Mouse (Mus musculus): ENCODE measurements at regions not wholly inside any gene's neighbourhood (a gene's known extent, or its start where the extent isn't known, plus 50 kb on each side); places are given as distances from the start of the nearest gene placed in this dataset.

DNA sequence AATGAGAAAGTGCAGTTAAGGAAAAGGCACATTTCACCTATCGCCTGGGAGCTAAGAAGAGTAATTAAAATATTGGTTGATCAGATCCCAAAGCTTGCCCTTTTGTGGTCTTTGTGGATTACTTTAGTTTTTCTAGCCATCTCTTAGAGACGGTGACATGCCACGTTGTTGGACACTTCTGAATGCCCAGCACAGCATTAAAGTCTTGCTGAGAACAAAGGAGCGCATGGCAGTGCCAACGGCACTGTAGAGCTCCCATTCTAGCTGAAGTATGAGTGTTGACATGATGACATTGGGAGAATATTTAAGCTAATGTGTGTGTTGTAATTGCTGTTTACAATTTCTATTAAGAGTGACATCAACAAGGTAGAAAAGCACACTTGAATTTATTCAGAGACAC, 424.6 kb downstream of the Ptprc start:
- no peak for DNase-seq

GRCm38 (mm10) chr1:137746129-137746528, 429.4 kb downstream of the Ptprc start:
- DNase-seq: no peak

GRCm38 (mm10) chr1:137738157-137738851, 437.2 kb downstream of the Ptprc start:
- no peak for DNase-seq

- no peak for DNase-seq
Measured at GRCm38 (mm10) chr1:137703882-137704281, 471.6 kb downstream of the Ptprc start.

GRCm38 (mm10) chr1:137698876-137699275, 476.6 kb downstream of the Ptprc start:
- no peak for DNase-seq

GRCm38 (mm10) chr1:137697289-137697688, 478.2 kb downstream of the Ptprc start:
- DNase-seq: no peak

- no peak for DNase-seq
Measured at GRCm38 (mm10) chr1:137696796-137697195, 478.7 kb downstream of the Ptprc start.

DNA sequence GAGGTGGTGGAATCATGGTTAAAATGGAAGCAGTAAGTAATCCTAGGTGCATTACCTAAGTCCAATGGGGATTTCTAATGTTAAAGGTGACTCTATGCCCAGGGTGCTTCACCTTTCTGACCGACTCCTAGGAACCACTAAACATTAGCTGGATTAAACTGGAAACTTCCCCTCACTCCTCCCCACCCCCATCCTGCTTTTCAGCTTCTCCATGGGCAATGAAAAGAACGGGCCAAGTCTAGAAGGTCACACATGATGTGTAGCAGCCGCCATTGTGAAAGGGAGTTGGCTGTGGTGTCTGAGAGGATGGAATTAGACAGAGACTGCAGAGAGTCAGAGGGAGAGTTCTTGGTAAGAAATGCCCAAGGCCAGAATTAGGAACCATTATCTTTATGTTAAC, 479.8 kb downstream of the Ptprc start:
- no peak for DNase-seq

DNA sequence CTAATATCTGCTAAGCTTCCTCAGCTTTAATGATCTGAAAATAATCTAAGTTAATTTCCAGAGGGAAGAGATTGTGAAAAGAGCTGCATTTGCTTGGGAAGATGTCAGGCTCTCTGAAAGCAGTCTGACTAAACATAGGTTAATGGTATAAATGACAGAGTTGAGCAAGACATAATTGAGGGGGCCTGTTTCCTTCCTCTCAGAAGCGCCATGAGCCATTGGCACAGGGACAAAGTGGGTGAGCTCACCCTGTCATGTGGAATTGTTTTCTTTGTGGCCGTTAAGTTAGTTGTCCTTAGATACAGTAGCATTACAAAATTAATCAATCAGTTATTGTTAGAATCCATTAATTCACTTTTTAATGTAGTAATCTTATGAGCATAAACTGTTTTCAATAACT, 483.0 kb downstream of the Ptprc start:
- DNase-seq: no peak

DNA sequence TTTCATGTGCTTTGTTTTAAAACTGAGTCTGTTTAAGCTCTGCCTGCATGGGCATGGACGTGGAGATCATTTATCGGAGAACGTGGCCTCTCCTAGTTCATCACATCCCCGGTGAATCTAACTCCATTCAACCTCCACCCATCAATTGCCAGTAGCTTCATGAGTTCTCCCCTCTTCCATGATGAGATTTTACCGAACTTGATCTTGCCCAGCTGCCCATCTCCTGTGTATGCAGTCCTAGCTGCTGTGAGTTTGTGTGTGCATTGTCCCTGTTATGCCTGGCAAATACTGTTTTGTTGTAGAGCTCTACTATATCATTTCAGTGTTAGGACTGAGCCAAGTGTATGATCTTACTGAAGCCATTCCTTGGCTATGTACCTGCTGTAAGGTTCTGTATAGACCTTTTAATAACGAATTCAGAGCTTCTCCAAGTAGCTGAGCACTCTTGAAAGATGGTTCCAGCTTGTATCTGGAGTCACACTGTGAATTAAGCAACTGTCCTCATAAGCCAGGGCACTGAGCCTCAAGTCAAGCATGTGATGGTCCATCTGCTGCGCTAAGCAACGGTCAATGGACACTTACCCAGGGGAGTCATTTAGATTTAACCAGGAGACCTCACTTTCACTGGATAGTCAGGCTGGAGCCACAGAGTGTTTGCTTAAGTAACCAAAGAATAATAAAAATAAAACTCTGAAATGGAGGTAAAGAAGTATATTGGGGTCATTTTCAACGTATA, 484.5 kb downstream of the Ptprc start:
- DNase-seq: no peak

GRCm38 (mm10) chr1:137670650-137671049, 504.9 kb downstream of the Ptprc start:
- no peak for DNase-seq

DNA sequence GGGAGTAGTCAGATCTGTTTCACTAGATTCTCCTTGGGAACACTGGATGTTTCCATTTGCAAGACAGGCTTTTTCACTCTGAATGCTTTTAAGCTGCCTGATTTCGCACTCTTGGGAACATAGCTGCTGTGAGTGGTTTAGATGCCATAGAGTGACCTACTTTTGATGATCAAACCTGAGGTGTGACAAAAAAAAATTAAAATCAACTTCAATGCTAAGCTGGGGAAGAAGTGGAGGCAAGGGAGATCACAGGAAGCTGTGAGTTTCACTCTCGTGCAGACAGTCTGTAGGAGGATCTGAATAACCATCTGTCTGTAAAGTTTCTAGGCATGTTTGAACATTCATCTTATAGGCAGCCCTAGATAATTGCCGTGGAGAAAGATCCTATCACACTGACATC, 505.7 kb downstream of the Ptprc start:
- DNase-seq: no peak

DNA sequence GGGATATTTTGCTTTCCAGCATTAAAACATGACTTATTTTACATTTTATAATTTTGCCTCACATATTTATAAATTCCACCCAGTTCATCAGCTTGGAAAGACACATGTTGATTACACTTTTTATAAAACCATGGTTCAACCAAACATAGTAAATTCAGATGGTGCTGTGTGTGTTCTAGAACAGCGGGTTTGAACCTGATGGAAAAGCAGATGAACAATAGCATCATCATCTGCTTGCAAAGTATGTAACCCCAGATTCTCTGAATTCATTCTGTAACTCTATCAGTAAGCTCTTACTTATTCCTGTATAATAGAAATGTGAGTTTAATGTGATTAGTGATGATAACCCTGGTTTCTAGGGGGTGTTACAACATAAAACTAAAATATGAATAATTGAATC, 517.4 kb downstream of the Ptprc start:
- no peak for DNase-seq

DNA sequence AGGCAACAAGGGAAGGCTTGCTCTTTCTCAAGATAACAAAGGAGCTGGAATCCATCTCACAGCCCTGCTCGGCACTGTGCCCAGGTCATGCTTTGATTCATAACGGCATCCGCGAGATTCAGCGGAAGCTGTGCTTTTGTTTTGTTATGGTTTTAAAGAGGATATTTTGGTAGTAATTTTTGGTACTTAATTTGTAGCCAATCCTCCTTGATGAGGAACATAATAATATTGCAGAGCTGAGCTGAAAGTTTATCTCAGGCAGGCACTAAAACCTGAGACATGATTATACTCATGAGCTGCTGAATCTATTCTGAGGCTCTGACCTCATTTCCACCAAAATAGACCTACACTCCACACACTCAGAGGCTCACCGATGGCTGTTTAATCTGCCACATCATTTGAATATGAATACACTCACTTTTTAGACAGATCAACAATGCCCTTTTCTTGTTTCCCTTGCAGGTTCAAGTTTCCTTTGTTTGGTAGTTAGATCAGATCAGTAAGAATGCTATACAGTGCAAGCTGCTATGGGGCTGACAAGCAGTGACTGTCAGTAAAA, 518.5 kb downstream of the Ptprc start:
- peak; percentile 65 for DNase-seq

DNA sequence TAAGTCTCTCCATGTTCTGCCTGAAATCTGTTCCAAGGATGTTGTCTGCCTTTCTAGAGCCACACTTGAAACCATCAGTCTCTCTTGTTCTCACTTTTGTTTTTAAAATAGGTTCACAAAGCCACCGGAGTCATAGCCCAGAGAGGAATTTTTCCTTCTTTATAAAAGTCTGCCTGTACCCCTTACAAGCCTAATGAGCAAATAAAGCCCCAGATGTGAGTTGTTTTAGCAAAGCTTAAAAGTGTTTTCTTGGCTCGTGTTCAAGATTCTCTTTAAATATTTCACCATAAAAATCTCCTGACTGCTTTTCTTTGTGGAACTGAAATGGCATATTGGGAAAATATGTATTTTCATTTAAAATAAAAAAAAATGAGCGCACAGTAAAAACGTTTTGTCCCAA, 521.3 kb downstream of the Ptprc start:
- DNase-seq: no peak

DNA sequence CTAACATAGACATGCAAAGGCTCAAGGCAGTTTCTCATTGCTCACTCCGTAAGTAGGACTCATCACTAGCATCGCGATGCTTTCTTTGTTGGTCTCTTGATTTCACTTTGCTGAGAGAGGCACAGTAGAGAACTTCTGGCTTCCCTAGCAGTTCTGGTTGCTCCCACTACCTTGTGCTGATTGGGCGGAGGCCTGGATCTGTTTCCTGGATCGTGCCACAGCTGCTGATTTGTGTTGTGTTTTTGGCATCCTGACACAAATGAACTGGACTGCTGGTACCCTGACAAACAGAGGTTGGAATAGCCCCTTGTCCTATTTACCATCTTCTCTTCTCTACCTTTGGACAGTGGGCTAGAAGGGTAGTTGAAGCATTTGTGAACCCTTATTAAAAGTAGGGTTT, 522.0 kb downstream of the Ptprc start:
- no peak for DNase-seq

DNA sequence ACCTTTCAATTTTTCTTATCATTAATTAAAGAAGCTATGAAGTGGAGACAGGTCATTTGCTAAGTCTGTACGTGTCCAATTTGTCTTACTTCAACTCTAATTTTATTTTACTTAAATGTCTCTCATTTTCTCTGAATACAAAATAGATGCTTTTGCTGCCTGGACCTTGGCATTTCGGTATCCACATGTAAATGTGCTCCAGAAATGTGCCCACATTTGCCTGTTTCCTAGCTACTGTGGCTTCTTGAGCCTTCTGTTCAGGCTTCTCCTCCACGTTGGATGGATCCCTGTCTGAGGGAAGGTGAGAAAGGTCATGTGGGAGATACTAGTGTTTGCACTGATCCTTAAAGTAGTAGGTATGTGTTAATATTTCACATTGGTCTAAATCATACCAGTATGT, 524.9 kb downstream of the Ptprc start:
- no peak for DNase-seq

- DNase-seq: no peak
Measured at GRCm38 (mm10) chr1:137650082-137650481, 525.4 kb downstream of the Ptprc start.

DNA sequence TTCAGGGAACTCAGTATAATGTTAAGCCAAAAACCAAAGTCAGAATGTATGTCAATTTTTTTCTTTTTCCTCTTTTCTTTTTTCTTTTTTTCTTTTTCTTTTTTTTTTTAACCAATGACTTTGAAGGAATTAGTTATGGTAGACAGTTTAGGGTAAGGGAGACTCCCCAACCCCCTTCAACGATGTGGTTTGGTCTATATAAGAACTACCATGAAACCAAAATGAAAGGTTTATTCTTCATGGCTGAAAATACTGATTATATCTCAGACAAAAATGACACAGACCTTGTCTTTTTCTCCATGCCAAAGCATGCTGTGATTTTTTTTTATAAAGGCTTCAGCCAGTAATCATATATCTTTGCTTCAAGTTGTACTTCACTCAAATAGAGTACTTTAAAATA, 526.7 kb downstream of the Ptprc start:
- no peak for DNase-seq

GRCm38 (mm10) chr1:137644601-137645040, 530.9 kb downstream of the Ptprc start:
- no peak for DNase-seq

GRCm38 (mm10) chr1:137643508-137643907, 532.0 kb downstream of the Ptprc start:
- DNase-seq: no peak

- DNase-seq: no peak
Measured at GRCm38 (mm10) chr1:137640848-137641247, 534.7 kb downstream of the Ptprc start.

DNA sequence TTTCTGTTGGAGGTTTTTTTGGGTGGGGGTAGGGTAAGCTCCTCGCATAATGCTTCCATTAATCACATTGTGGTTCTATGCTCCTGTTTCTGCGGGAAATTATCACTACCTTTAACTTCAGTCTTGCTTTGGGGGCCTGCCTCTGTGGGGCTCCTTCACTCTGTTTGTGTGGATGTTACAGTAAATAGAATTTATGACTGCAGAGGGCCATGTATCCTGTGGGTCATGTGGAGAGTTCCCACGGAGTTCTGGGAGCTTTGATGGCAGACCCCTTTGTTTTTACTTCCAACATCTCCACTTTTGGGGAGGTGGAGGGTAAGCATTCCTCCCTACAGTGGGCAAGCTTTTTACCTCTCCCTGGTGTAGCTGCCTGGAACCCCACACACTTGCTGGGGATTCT, 538.6 kb downstream of the Ptprc start:
- no peak for DNase-seq

Data from gastrocnemius, postnatal 10 days (tissue).